Mouse (Mus musculus) left cerebral cortex, adult 18-20 months (tissue): ENCODE data around the gene Egf. TPM values are rescaled to one million over a fixed set of nuclear protein-coding genes. Genes with fewer than 3 reads are reported as not detected.
A peak's percentile ranks its signal among the peaks of the same experiment; 100 is the strongest.
"Not testable (repeated sequence)": the region's sequence is repeated elsewhere in the genome, so short reads cannot be mapped to it uniquely, and the experiment has no call there.

Source experiments
- DNase-seq, 2 experiments: peaks; one replicate each; pipeline ENCODE4 v3.0.0; 2021 to 2022; ENCODE audit warnings: low spot score in 2 of 2, mixed read lengths in 1 of 2
- long read RNA-seq, 2 experiments: library from polyadenylated mRNA; stranded (forward); transcript quantifications; one replicate each; pipeline ENCODE4 v2.0.0; 2021
- total RNA-seq, 2 experiments: library from RNA; stranded (reverse); gene quantifications; 2 replicates each; pipeline ENCODE4 v1.2.3; 2021

The Egf gene
- 1 to 10 TPM in 1 of 2 experiments, under 1 TPM in 1; 0.82 to 1.3 TPM for total RNA-seq
- long read RNA-seq, experiment 1, result 0 reads
- long read RNA-seq, experiment 2, result 0 reads

GRCm38 (mm10) chr3:129754650-129755604 lies at the start of gene Egf:
Egf (minus strand) TSS chr3:129755316.
- no peak for DNase-seq

- no peak for DNase-seq
Measured at GRCm38 (mm10) chr3:129803765-129804164, 48.6 kb upstream of the Egf start, which contains the start of gene Lrit3. Lrit3 (minus strand) TSS chr3:129804030.

DNA sequence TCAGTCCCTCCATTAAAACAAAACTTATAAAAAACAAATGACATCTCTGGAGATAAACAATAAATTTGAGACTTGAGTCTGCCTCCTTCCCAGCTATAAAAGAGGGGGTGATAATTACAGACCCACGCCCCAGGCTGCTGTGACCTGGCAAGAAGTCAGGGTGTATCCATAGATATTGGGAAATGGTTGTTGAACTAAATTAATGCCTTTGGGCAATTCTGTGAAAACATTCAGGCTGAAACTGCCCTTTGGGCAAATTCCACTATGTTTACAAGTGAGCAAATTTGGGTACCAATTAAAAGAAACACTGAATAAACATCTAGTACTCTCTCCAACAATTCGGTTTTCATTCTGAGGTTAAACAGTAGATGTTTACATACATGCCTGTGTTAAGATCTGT lies 43.9 kb upstream of the Egf start:
- DNase-seq, result no peak

- DNase-seq, result no peak
Measured at GRCm38 (mm10) chr3:129798551-129798950, 43.4 kb upstream of the Egf start.

DNA sequence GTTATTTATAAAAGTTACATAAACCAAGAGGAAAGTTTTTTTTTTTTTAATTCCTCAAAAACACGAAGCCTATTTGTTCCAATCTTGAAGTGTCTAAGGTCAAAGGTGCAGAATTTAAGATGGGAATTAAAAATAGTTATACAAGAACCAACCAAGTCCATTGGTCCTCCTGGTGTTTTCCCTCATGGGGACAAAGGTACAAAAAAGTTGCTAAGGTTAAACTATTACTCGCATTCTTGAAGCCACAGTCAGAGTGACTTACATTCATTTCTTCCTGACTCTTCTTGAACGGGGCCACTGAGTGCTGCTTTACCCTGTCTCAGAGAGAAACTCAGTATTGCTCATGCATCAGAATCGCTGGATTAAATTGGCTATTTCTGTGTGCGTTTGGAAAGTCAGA lies 42.2 kb upstream of the Egf start:
- no peak for DNase-seq

GRCm38 (mm10) chr3:129793801-129794200 lies 38.7 kb upstream of the Egf start:
- DNase-seq, result no peak

- no peak for DNase-seq
Measured at GRCm38 (mm10) chr3:129782746-129783145, 27.6 kb upstream of the Egf start.

DNA sequence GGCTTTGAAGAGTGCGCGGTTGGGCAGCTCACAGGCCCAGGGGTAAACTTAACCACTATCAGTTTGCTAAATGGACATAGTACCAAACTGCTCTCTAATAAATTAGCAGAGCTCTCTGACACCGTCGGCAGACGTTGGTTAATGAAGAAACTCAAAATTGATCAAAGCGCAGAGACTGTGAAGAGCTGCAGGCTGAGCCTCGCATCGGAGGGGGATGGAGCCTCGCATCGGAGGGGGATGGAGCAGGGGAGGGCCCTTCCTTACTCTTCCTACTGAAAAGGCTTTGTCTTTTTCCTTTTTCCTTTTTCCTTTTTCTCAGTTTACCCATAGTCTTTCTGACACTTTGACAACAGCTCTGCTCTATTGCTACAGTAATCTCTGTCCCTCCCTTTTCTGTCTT lies 26.3 kb upstream of the Egf start:
- no peak for DNase-seq

DNA sequence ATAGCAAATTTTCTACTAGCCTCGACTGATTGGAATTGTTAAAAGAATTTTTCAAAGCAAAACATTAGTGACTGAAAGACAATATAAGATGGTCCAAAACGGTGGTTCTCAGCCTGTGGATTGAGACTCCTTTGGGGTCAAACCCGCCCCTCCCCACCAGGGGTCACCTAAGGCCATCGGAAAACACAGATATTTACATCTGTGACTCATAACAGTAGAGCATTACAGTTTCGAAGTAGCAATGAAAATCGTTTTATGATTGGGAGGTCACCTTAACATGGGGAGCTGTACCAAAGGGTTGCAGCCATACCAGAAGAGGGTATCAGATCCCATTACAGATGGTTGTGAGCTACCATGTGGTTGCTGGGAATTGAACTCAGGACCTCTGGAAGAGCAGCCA lies 16.1 kb upstream of the Egf start:
- DNase-seq, result no peak

- DNase-seq, result no peak
Measured at GRCm38 (mm10) chr3:129766971-129767794, 12.1 kb upstream of the Egf start.

DNA sequence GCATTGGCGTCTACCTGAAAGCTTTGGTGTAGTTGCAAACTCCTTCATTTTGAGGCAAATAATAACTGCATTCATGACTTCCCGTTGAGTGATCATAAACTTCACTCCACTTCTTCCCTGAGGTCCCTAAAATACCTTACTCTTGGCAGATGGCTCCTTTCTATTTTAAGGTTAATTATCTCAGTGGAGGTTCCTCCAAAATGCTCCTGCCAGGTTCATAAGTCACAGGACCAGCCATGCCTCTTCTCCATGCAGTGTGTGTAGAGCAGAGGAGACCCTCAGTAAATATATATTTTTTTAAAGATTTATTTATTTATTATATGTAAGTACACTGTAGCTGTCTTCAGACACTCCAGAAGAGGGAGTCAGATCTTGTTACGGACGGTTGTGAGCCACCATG lies 11.0 kb upstream of the Egf start:
- DNase-seq, result no peak

DNA sequence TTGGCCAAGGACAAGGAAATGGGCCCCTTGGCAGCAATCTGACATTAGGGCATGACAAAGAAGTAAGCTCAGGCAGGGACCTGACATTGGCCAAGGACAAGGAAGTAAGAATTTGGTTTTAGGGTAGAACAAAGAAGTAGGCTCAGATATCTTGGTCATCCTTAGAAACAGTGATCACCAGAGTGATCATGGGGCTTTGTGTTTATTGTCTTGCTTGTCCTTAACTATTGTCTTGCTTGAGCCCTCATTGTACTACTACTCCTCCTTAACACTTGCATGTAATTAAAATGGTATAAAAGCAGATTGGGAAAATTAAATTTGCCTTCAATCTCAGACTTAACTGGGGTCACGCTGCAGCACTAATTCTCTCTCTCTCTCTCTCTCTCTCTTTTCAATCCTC lies 2.5 kb upstream of the Egf start:
- not testable (repeated sequence) for DNase-seq

- DNase-seq, result peak in 1 of 2 experiments; percentile 25
Measured at GRCm38 (mm10) chr3:129744803-129745202, 10.3 kb downstream of the Egf start.

DNA sequence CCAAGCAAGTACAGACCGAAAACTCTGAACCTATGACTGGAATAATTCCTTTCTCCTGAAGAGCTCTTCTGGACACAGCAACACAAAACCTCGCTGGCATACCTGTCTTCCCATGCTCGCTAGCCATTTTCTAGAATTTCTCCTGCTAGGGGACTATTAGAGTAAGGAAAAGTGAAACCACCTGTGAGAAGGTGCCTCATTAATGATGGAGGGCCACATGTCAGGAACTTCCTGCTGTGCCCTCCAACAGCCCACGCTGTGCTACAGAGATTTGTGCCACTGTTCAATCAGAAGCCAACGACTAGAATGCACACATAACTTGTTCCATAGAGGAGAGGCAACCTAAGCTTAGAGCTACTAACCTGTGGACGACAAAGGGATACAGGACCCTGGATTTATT lies 12.3 kb downstream of the Egf start:
- no peak for DNase-seq

GRCm38 (mm10) chr3:129738291-129739183 lies 16.6 kb downstream of the Egf start:
- no peak for DNase-seq

- DNase-seq, result no peak
Measured at GRCm38 (mm10) chr3:129731636-129732035, 23.5 kb downstream of the Egf start.

GRCm38 (mm10) chr3:129730426-129730825 lies 24.7 kb downstream of the Egf start:
- no peak for DNase-seq

- DNase-seq, result no peak
Measured at GRCm38 (mm10) chr3:129729916-129730315, 25.2 kb downstream of the Egf start.

DNA sequence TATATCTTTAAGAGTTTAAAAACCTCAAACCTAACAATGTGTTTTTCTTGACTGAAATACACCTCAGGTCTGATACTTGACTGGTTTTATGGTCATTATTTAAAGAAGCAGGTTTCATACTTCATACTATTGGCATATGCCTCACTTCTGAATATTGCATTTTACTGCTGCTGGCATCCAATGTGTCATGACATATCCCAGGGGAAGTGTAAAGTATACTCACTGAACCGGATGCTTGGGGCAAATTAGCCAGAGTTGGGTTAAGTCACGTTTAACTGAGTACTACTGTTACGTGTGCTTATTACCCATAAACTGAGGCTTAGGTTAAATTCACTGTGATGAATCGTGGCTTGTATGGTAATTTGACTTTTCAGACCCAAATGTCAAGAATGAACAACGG lies 29.5 kb downstream of the Egf start:
- no peak for DNase-seq

GRCm38 (mm10) chr3:129724961-129725501 lies 30.1 kb downstream of the Egf start:
- DNase-seq, result peak; percentile 91 to 92

DNA sequence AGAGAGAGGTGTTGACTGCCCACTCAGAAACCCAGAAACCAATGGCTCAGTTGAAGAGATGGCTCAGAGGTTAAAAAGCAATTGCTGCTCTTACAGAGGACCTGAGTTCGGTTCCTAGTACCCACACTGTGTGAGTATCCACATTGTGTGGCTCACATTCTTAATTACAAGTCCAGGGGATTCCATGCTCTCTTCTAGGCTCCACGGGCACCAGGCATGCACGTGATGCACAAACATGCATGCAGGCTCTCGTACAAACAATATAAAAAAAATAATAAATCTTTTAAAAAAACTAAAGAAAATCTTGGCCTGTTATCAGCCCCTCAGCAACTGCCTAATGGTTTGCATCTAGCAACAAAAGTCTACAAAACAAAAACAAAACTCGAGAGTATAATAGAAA lies 30.6 kb downstream of the Egf start:
- no peak for DNase-seq
